Mouse (Mus musculus) thymus, postnatal 36 days (tissue): ENCODE measurements around the gene Ifna6.
"Not testable (repeated sequence)": the region's sequence is repeated elsewhere in the genome, so short reads cannot be mapped to it uniquely, and the experiment has no call there.

Source experiments
- DNase-seq, 2 experiments: peaks; one replicate each; pipeline ENCODE4 v3.0.0; 2022; ENCODE audit warnings: mixed read lengths in 2 of 2

Gene Ifna6

GRCm38 (mm10) chr4:88827116-88827515 is at the start of gene Ifna6:
Gene Ifna6, plus strand, starts transcription at chr4:88827416.
- DNase-seq, result not testable (repeated sequence)

- DNase-seq, result not testable (repeated sequence)
Observed at GRCm38 (mm10) chr4:88779550-88779949, 47.7 kb upstream of the Ifna6 start, which contains the start of gene Gm13272. Gene Gm13272, plus strand, starts transcription at chr4:88779850.

- DNase-seq, result peak in 1 of 2 experiments; percentile 23
Observed at GRCm38 (mm10) chr4:88780320-88780719, 46.9 kb upstream of the Ifna6 start.

- DNase-seq, result not testable (repeated sequence)
Observed at GRCm38 (mm10) chr4:88781831-88782230, 45.4 kb upstream of the Ifna6 start, which contains the start of gene Ifnz. Gene Ifnz, plus strand, starts transcription at chr4:88782131.

- DNase-seq, result not testable (repeated sequence)
Observed at GRCm38 (mm10) chr4:88782335-88782734, 44.9 kb upstream of the Ifna6 start.

- not testable (repeated sequence) for DNase-seq
Observed at GRCm38 (mm10) chr4:88785409-88785808, 41.8 kb upstream of the Ifna6 start, which contains the start of gene Gm13276. Gene Gm13276, plus strand, starts transcription at chr4:88785709.

- DNase-seq, result peak; percentile 67 to 75
Observed at GRCm38 (mm10) chr4:88788402-88788801, 38.8 kb upstream of the Ifna6 start, which contains the start of gene Gm13277. Gene Gm13277, plus strand, starts transcription at chr4:88788632.

- DNase-seq, result not testable (repeated sequence)
Observed at GRCm38 (mm10) chr4:88791250-88791649, 36.0 kb upstream of the Ifna6 start, which contains the start of gene Gm13278. Gene Gm13278, plus strand, starts transcription at chr4:88791550.

GRCm38 (mm10) chr4:88793936-88794675 is 33.1 kb upstream of the Ifna6 start, which contains the start of gene Gm13275:
Gene Gm13275, plus strand, starts transcription at chr4:88794487.
- peak; percentile 74 to 82 for DNase-seq

GRCm38 (mm10) chr4:88797097-88797496 is 30.1 kb upstream of the Ifna6 start, which contains the start of gene Gm13279:
Gene Gm13279, plus strand, starts transcription at chr4:88797397.
- not testable (repeated sequence) for DNase-seq

GRCm38 (mm10) chr4:88799365-88799764 is 27.9 kb upstream of the Ifna6 start, which contains the start of gene Gm13285:
Gene Gm13285, plus strand, starts transcription at chr4:88799665.
- not testable (repeated sequence) for DNase-seq

GRCm38 (mm10) chr4:88802954-88803353 is 24.3 kb upstream of the Ifna6 start, which contains the start of gene Gm13287:
Gene Gm13287, plus strand, starts transcription at chr4:88803254.
- not testable (repeated sequence) for DNase-seq

GRCm38 (mm10) chr4:88805231-88805630 is 22.0 kb upstream of the Ifna6 start, which contains the start of gene Gm13288:
Gene Gm13288, plus strand, starts transcription at chr4:88805531.
- not testable (repeated sequence) for DNase-seq

GRCm38 (mm10) chr4:88805761-88806160 is 21.5 kb upstream of the Ifna6 start:
- peak in 1 of 2 experiments; percentile 13 for DNase-seq

GRCm38 (mm10) chr4:88815928-88816327 is 11.3 kb upstream of the Ifna6 start, which contains the start of gene Ifna7:
Gene Ifna7, plus strand, starts transcription at chr4:88816228.
- no peak for DNase-seq

- no peak for DNase-seq
Observed at GRCm38 (mm10) chr4:88819659-88820058, 7.6 kb upstream of the Ifna6 start, which contains the start of gene Ifna11. Gene Ifna11, plus strand, starts transcription at chr4:88819959.

GRCm38 (mm10) chr4:88822995-88823394 is 4.2 kb upstream of the Ifna6 start:
- no peak for DNase-seq

- DNase-seq, result peak; percentile 22 to 48
Observed at GRCm38 (mm10) chr4:88830523-88830922, 3.3 kb downstream of the Ifna6 start.

- DNase-seq, result not testable (repeated sequence)
Observed at GRCm38 (mm10) chr4:88835225-88835624, 8.0 kb downstream of the Ifna6 start, which contains the start of gene Ifna5. Gene Ifna5, plus strand, starts transcription at chr4:88835525.

GRCm38 (mm10) chr4:88838828-88839227 is 11.6 kb downstream of the Ifna6 start:
- DNase-seq, result no peak

- no peak for DNase-seq
Observed at GRCm38 (mm10) chr4:88840058-88840457, 12.8 kb downstream of the Ifna6 start.

GRCm38 (mm10) chr4:88841438-88841911 is 14.3 kb downstream of the Ifna6 start, which contains the start of gene Ifna4:
Gene Ifna4, plus strand, starts transcription at chr4:88841861.
- DNase-seq, result no peak

GRCm38 (mm10) chr4:88845334-88845733 is 18.1 kb downstream of the Ifna6 start:
- no peak for DNase-seq
